Mouse (Mus musculus) CD4-positive naive resting alpha-beta T cell, adult 57 days (primary cell): Measurements from ENCODE around the gene Htr1f. TPM values are rescaled to one million over a fixed set of nuclear protein-coding genes. Genes with fewer than 3 reads are reported as not detected.

Experiments
- total RNA-seq: library from RNA; stranded (reverse); gene quantifications from one replicate; pipeline ENCODE4 v1.2.4, GENCODE M21; 2023

Gene Htr1f
- total RNA-seq = not detected

GRCm38 (mm10) chr16:65105184-65105931 lies at the start of gene Htr1f:
TSS of gene Htr1f (minus strand) at chr16:65105854.

